Mouse (Mus musculus) stomach, postnatal 0 days (tissue): ENCODE results near the gene Clec11a. TPM values are rescaled to one million over a fixed set of nuclear protein-coding genes. Genes with fewer than 3 reads are reported as not detected.

ENCODE experiments used
- ATAC-seq: fragments of 200-750 bp; cut with Nextera tagmentation; 2 replicates; pipeline ENCODE4 v1.8.0; 2017; ENCODE audit not compliant: low FRiP score, low TSS enrichment
- DNase-seq: peaks from one replicate; pipeline ENCODE4 v3.0.0-alpha.2; 2016; ENCODE audit warnings: low spot score
- H3K27ac ChIP-seq: fragments of 300-500 bp; sonication (generic); replicated peaks from 2 replicates; pipeline ENCODE4 v1.5.1; 2014; ENCODE audit warnings: mild to moderate bottlenecking, control low read depth
- H3K27me3 ChIP-seq: fragments of 300-500 bp; sonication (generic); 2 replicates; pipeline ENCODE4 v1.6.1; 2014; ENCODE audit warnings: low read length; ENCODE audit not compliant: control insufficient read depth, insufficient read depth
- H3K36me3 ChIP-seq: fragments of 300-500 bp; sonication (generic); 2 replicates; pipeline ENCODE4 v1.6.1; 2014; ENCODE audit warnings: low read length, mixed read lengths; ENCODE audit not compliant: control insufficient read depth, insufficient read depth
- H3K4me1 ChIP-seq: fragments of 300-500 bp; sonication (generic); replicated peaks from 2 replicates; pipeline ENCODE4 v1.6.1; 2014; ENCODE audit warnings: antibody characterized with exemption; ENCODE audit not compliant: control insufficient read depth, insufficient read depth
- H3K4me2 ChIP-seq: fragments of 300-500 bp; sonication (generic); replicated peaks from 2 replicates; pipeline ENCODE4 v1.6.1; 2014; ENCODE audit warnings: low read depth, mild to moderate bottlenecking, control low read depth, moderate library complexity
- H3K4me3 ChIP-seq: fragments of 300-500 bp; sonication (generic); 2 replicates; pipeline ENCODE4 v1.5.1; 2014; ENCODE audit warnings: low read depth, low read length, control low read depth
- H3K9ac ChIP-seq: fragments of 300-500 bp; sonication (generic); 2 replicates; pipeline ENCODE4 v1.6.1; 2014; ENCODE audit warnings: mild to moderate bottlenecking, low read length, control low read depth, mixed read lengths
- H3K9me3 ChIP-seq: fragments of 300-500 bp; sonication (generic); 2 replicates; pipeline ENCODE4 v1.6.1; 2016; ENCODE audit warnings: low read length; ENCODE audit not compliant: control insufficient read depth
- CTCF ChIP-seq: IDR thresholded peaks from 2 replicates; pipeline ENCODE4 v1.5.1; 2016; ENCODE audit warnings: antibody characterized with exemption, low read depth, mild to moderate bottlenecking, moderate library complexity
- EP300 ChIP-seq: optimal IDR thresholded peaks from 2 replicates; pipeline ENCODE3; 2016; ENCODE audit warnings: antibody characterized with exemption
- WGBS: fragments of 180-500 bp; shearing (Covaris S2); extraction: QIAGEN DNeasy Blood & Tissue Kit; methylation state at CpG from one replicate; pipeline ENCODE4 v1.1.7; 2014; 5-methylcytosine and 5-hydroxymethylcytosine counted together
- polyA plus RNA-seq: library from polyadenylated mRNA; unstranded; fragments of >200 nt; fragmentation: Nextera tagmentation; extraction: Ambion mirVana; gene quantifications from 2 replicates; pipeline ENCODE4 v1.2.1, GENCODE M21; 2015

Clec11a gene
- polyA plus RNA-seq, 1 experiment from 2014 or later: 11.1 TPM

- 21% methylated on average over 6 of the region's 6 CpGs for WGBS
- H3K9me3 ChIP-seq: no peaks in the 10 kb centered on the region
- no peak for ATAC-seq
These were observed 5.1 kb upstream of the Clec11a start for GRCm38 (mm10) chr7:44311713-44312304.

GRCm38 (mm10) chr7:44310878-44311712 is 4.4 kb upstream of the Clec11a start:
- Histone ChIP-seq H3K9ac (peak overlapping the region; percentile 38; the same call in 1 of the 2 replicates), H3K4me2 (peak overlapping the region; percentile 90), H3K27me3 (no peaks in the 10 kb centered on the region), H3K4me3 (peak overlapping the region; percentile 43), H3K9me3 (no peaks in the 10 kb centered on the region), H3K4me1 (peaks cover 3% of the 10 kb centered on the region; the same call in 1 of the 2 replicates), H3K36me3 (no peaks in the 10 kb centered on the region), H3K27ac (no peak overlapping the region)
- WGBS: 2% methylated on average over 31 of the region's 38 CpGs
- TF ChIP-seq CTCF (no peak), EP300 (no peak)
- ATAC-seq (peak; percentile 22), DNase-seq (peak; percentile 42)

More at GRCm38 (mm10) chr7:44311713-44312304, 5.1 kb upstream of the Clec11a start:
- Histone ChIP-seq H3K27me3 (no peaks in the 10 kb centered on the region), H3K9ac (no peak overlapping the region), H3K4me1 (peaks cover 3% of the 10 kb centered on the region; the same call in 1 of the 2 replicates), H3K4me3 (no peak overlapping the region), H3K27ac (no peak overlapping the region), H3K4me2 (no peak overlapping the region), H3K36me3 (no peaks in the 10 kb centered on the region)
- TF ChIP-seq EP300 (no peak), CTCF (peak; percentile 39)
- DNase-seq: no peak

GRCm38 (mm10) chr7:44310285-44310877 is 3.7 kb upstream of the Clec11a start:
- ATAC-seq: peak; percentile 24; the same call in 1 of the 2 replicates
- H3K36me3 ChIP-seq: no peaks in the 10 kb centered on the region
- H3K4me2 ChIP-seq: peak overlapping the region; percentile 90
- under 1% methylated on average over 29 of the region's 40 CpGs for WGBS
- DNase-seq: peak; percentile 47
- no peak overlapping the region for H3K27ac ChIP-seq
- H3K9me3 ChIP-seq: no peaks in the 10 kb centered on the region
- H3K27me3 ChIP-seq: no peaks in the 10 kb centered on the region
- peak overlapping the region; percentile 38 for H3K9ac ChIP-seq
- H3K4me1 ChIP-seq: peaks cover 3% of the 10 kb centered on the region; the same call in 1 of the 2 replicates
- H3K4me3 ChIP-seq: peak overlapping the region; percentile 43
- TF ChIP-seq CTCF (no peak), EP300 (no peak)

- H3K27me3 ChIP-seq: no peaks in the 10 kb centered on the region
- peaks cover 3% of the 10 kb centered on the region; the same call in 1 of the 2 replicates for H3K4me1 ChIP-seq
- H3K4me3 ChIP-seq: peak within 1 kb of the TSS; percentile 43
- WGBS: 15% methylated on average over 15 of the region's 22 CpGs
- no peak for ATAC-seq
- H3K27ac ChIP-seq: no peak within 1 kb of the TSS
- no peak for DNase-seq
- H3K9me3 ChIP-seq: no peaks in the 10 kb centered on the region
- peak within 1 kb of the TSS; percentile 38 for H3K9ac ChIP-seq
- TF ChIP-seq EP300: no peak
- no peak for TF ChIP-seq CTCF
- H3K4me2 ChIP-seq: peak within 1 kb of the TSS; percentile 90
- H3K36me3 ChIP-seq: no peaks in the 10 kb centered on the region
These were observed 3.0 kb upstream of the Clec11a start, which contains the start of gene Shank1 for GRCm38 (mm10) chr7:44309475-44310284. TSS of gene Shank1 (plus strand) at chr7:44310253.

GRCm38 (mm10) chr7:44307261-44308020 is 739 bp upstream of the Clec11a start:
- no peak overlapping the region for H3K9ac ChIP-seq
- no peaks in the 10 kb centered on the region for H3K9me3 ChIP-seq
- 0 out of 2 replicates have a peak overlapping the region, but pooled peaks have one; percentile 25 for H3K27ac ChIP-seq
- ATAC-seq: no peak
- WGBS: 29% methylated on average over 9 of the region's 9 CpGs
- no peaks in the 10 kb centered on the region for H3K36me3 ChIP-seq
- TF ChIP-seq CTCF (peak; percentile 48), EP300 (no peak)
- H3K4me2 ChIP-seq: no peak overlapping the region
- no peak for DNase-seq
- H3K27me3 ChIP-seq: no peaks in the 10 kb centered on the region
- H3K4me1 ChIP-seq: peaks cover 3% of the 10 kb centered on the region; the same call in 1 of the 2 replicates
- H3K4me3 ChIP-seq: no peak overlapping the region
